Mouse (Mus musculus) heart, embryonic 13.5 days (tissue): ENCODE results near the gene Dhx9. TPM values are rescaled to one million over a fixed set of nuclear protein-coding genes. Genes with fewer than 3 reads are reported as not detected.
"Not testable (repeated sequence)": the region's sequence is repeated elsewhere in the genome, so short reads cannot be mapped to it uniquely, and the experiment has no call there.

Experiments
- ATAC-seq: fragments of 200-750 bp; cut with Nextera tagmentation; 2 replicates; pipeline ENCODE4 v1.8.0; 2017; ENCODE audit warnings: moderate TSS enrichment; ENCODE audit not compliant: insufficient number of reproducible peaks, low FRiP score, low TSS enrichment; ENCODE audit errors: extremely low read depth
- H3K27ac ChIP-seq: fragments of 300-500 bp; sonication (generic); replicated peaks from 2 replicates; pipeline ENCODE4 v1.5.1; 2015; ENCODE audit warnings: moderate library complexity, mild to moderate bottlenecking, inconsistent platforms
- H3K27me3 ChIP-seq: fragments of 300-500 bp; sonication (generic); replicated peaks from 2 replicates; pipeline ENCODE4 v1.6.1; 2015; ENCODE audit warnings: mild to moderate bottlenecking, inconsistent platforms
- H3K36me3 ChIP-seq: fragments of 300-500 bp; sonication (generic); 2 replicates; pipeline ENCODE4 v1.6.1; 2015; ENCODE audit warnings: mild to moderate bottlenecking, inconsistent platforms
- H3K4me1 ChIP-seq: fragments of 300-500 bp; sonication (generic); 2 replicates; pipeline ENCODE4 v1.6.1; 2015; ENCODE audit warnings: inconsistent platforms
- H3K4me2 ChIP-seq: fragments of 300-500 bp; sonication (generic); 2 replicates; pipeline ENCODE4 v1.6.1; 2015; ENCODE audit warnings: inconsistent platforms, mild to moderate bottlenecking, moderate library complexity
- H3K4me3 ChIP-seq: fragments of 300-500 bp; sonication (generic); 2 replicates; pipeline ENCODE4 v1.5.1; 2015; ENCODE audit warnings: moderate library complexity, mild to moderate bottlenecking, inconsistent platforms
- H3K9ac ChIP-seq: fragments of 300-500 bp; sonication (generic); 2 replicates; pipeline ENCODE4 v1.6.1; 2015; ENCODE audit warnings: inconsistent platforms, mild to moderate bottlenecking, moderate library complexity
- H3K9me3 ChIP-seq: fragments of 300-500 bp; sonication (generic); 2 replicates; pipeline ENCODE4 v1.6.1; 2016; ENCODE audit warnings: inconsistent platforms
- WGBS: fragments of 180-500 bp; shearing (Covaris S2); methylation state at CpG from one replicate; pipeline ENCODE4 v1.1.7; 2015; ENCODE audit warnings: mixed read lengths; 5-methylcytosine and 5-hydroxymethylcytosine counted together
- polyA plus RNA-seq: library from polyadenylated mRNA; unstranded; fragments of >200 nt; fragmentation: Nextera tagmentation; extraction: Ambion mirVana; gene quantifications from 2 replicates; pipeline ENCODE4 v1.2.1, GENCODE M21; 2015

Gene Dhx9
- polyA plus RNA-seq, 1 experiment from 2014 or later: 21.5 TPM

- not testable (repeated sequence) for H3K4me2 ChIP-seq, H3K9me3 ChIP-seq, H3K27me3 ChIP-seq, ATAC-seq, H3K4me1 ChIP-seq, H3K4me3 ChIP-seq, H3K36me3 ChIP-seq, H3K27ac ChIP-seq, H3K9ac ChIP-seq
- 72% methylated on average over 3 of the region's 3 CpGs for WGBS
These were observed 71.1 kb downstream of the Dhx9 start for GRCm38 (mm10) chr1:153416271-153416832.

DNA sequence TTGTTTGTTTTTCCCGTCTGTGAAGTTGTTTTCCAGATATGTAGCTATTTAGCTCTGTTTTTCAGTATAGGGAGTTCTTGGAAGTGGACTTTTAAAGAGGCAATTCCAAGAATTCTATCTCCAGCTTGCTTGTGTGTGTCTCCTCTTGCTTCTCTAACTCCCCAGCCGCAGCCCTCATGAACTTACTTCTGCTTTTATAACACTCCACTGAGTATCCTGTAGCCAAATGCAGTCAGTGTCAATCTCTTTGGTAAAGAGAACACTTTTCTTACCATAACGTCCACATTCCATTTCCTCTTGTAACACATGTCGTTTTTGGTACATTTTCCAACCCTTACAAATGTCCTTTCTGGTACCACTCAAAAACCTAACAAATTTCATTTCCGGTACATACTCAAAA is 71.7 kb downstream of the Dhx9 start:
- 68% methylated on average over 2 of the region's 5 CpGs for WGBS
- not testable (repeated sequence) for ATAC-seq

GRCm38 (mm10) chr1:153414962-153415361 is 72.5 kb downstream of the Dhx9 start:
- H3K4me3 ChIP-seq: no peak overlapping the region
- no peak overlapping the region for H3K4me2 ChIP-seq
- no peaks in the 10 kb centered on the region for H3K9me3 ChIP-seq
- 88% methylated on average over 4 of the region's 4 CpGs for WGBS
- no peaks in the 10 kb centered on the region for H3K4me1 ChIP-seq
- H3K27ac ChIP-seq: no peak overlapping the region
- no peak for ATAC-seq
- H3K9ac ChIP-seq: no peak overlapping the region
- no peaks in the 10 kb centered on the region for H3K36me3 ChIP-seq
- no peaks in the 10 kb centered on the region for H3K27me3 ChIP-seq

More for the DNA sequence above, 71.7 kb downstream of the Dhx9 start:
- H3K4me2 ChIP-seq, H3K9me3 ChIP-seq, H3K27ac ChIP-seq, H3K36me3 ChIP-seq, H3K27me3 ChIP-seq, H3K9ac ChIP-seq, H3K4me1 ChIP-seq, H3K4me3 ChIP-seq: not testable (repeated sequence)

- H3K27ac ChIP-seq, H3K36me3 ChIP-seq, H3K9ac ChIP-seq, H3K4me1 ChIP-seq, H3K9me3 ChIP-seq, H3K4me3 ChIP-seq, H3K4me2 ChIP-seq, H3K27me3 ChIP-seq, ATAC-seq: not testable (repeated sequence)
- 77% methylated on average over 24 of the region's 24 CpGs for WGBS
These were observed 73.2 kb downstream of the Dhx9 start for GRCm38 (mm10) chr1:153414114-153414723.

DNA sequence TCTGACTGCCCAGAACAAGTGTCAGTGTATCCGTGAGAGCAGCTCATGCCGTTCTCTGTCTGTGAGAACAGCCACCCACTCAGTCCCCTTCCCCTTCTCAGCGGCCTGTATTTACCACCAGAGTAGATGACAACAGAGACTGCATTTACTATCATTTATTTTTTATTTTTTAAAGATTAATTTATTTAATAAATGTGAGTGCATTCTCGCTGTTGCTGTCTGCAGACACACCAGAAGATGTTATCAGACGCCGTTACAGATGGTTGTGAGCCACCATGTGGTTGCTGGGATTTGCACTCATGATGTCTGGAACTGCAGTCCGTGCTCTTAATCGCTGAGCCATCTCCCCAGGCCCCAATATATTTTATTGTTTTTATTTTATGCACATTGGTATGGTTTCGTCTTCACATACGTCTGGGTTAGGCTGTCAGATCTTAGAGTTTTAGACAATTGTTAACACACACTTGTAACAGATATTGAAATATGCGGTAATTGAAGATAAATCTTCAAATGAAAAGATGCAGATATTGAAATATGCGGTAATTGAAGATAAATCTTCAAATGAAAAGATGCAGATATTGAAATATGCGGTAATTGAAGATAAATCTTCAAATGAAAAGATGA is 74.0 kb downstream of the Dhx9 start:
- H3K36me3 ChIP-seq, H3K9ac ChIP-seq: not testable (repeated sequence)

GRCm38 (mm10) chr1:153412663-153413396 is 74.6 kb downstream of the Dhx9 start:
- WGBS: 80% methylated on average over 3 of the region's 4 CpGs
- not testable (repeated sequence) for H3K4me1 ChIP-seq, H3K27me3 ChIP-seq, H3K4me3 ChIP-seq, H3K36me3 ChIP-seq, H3K9me3 ChIP-seq, H3K27ac ChIP-seq, H3K4me2 ChIP-seq, ATAC-seq, H3K9ac ChIP-seq

More for the DNA sequence above, 74.0 kb downstream of the Dhx9 start:
- H3K27ac ChIP-seq, ATAC-seq, H3K4me3 ChIP-seq, H3K9me3 ChIP-seq, H3K4me1 ChIP-seq, H3K4me2 ChIP-seq, H3K27me3 ChIP-seq: not testable (repeated sequence)
- 82% methylated on average over 13 of the region's 13 CpGs for WGBS

DNA sequence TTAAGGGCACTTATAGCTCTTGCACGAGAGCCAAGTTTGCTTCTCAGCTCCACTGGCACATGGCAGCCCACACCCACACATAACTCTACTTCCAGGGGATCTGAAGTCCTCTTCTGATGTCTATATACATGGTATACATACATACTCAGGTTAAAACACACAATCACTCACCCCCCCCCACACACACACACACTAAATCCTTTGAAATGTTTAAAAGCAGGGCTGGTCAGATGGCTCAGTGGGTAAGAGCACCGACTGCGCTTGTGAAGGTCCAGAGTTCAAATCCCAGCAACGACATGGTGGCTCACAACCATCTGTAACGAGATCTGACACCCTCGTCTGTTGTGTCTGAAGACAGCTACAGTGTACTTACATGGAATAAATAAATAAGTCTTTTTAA is 75.7 kb downstream of the Dhx9 start:
- WGBS: 85% methylated on average over 6 of the region's 6 CpGs
- ATAC-seq: no peak
- H3K36me3 ChIP-seq: no peaks in the 10 kb centered on the region

GRCm38 (mm10) chr1:153410915-153411314 is 76.5 kb downstream of the Dhx9 start:
- H3K9me3 ChIP-seq, H3K4me2 ChIP-seq, H3K4me3 ChIP-seq, H3K27me3 ChIP-seq, H3K9ac ChIP-seq, H3K4me1 ChIP-seq, H3K27ac ChIP-seq, ATAC-seq, H3K36me3 ChIP-seq: not testable (repeated sequence)
- WGBS: 100% methylated on average over 1 of the region's 4 CpGs

More for the DNA sequence above, 75.7 kb downstream of the Dhx9 start:
- no peak overlapping the region for H3K27ac ChIP-seq
- H3K4me3 ChIP-seq: no peak overlapping the region
- H3K4me2 ChIP-seq: no peak overlapping the region
- H3K27me3 ChIP-seq: no peaks in the 10 kb centered on the region
- H3K9me3 ChIP-seq: no peaks in the 10 kb centered on the region
- no peak overlapping the region for H3K9ac ChIP-seq
- no peaks in the 10 kb centered on the region for H3K4me1 ChIP-seq

DNA sequence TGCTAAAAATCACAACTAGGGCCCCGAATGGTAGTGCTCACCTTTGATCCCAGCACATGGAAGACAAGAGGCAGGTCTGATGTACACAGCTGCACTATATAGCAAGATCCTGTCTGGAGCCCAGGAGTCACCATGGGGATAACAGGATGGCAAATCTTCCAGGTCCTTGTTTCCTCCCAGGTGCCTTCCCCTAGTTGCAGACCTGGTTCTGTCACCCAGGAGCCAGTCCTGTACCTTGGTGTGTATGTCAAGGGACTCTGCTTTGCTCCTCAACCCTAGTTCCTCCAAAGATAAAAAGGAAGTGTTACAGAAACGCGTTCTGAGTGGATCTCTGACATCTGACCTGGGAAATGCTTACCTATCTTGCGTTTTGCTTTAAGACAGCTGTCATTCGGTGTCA is 79.2 kb downstream of the Dhx9 start:
- H3K27me3 ChIP-seq, H3K9ac ChIP-seq, ATAC-seq, H3K4me3 ChIP-seq, H3K36me3 ChIP-seq, H3K4me1 ChIP-seq, H3K9me3 ChIP-seq, H3K27ac ChIP-seq, H3K4me2 ChIP-seq: not testable (repeated sequence)
- WGBS: 73% methylated on average over 5 of the region's 5 CpGs

DNA sequence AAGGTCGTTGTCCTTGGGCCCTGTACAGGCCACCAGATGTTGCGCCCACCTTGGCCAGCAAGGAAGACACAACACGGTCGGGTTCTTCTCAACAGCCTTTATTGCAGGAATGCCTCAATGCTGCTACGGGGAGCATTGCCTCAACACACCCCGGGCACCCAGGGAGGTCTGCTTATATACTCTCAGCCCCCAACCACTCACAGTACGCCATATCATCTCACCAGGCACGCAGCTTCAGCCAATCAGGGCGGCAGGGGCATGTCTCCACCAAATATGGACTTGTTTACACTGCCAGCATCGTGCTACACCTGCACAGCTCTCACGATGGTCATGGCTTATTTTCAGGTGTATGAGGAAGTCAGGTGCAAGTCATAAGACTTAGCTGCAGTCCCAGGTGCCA is 79.8 kb downstream of the Dhx9 start:
- not testable (repeated sequence) for H3K4me3 ChIP-seq, H3K4me2 ChIP-seq, H3K36me3 ChIP-seq, H3K9me3 ChIP-seq, H3K9ac ChIP-seq, H3K27ac ChIP-seq, H3K27me3 ChIP-seq, H3K4me1 ChIP-seq, ATAC-seq
- WGBS: 76% methylated on average over 11 of the region's 11 CpGs
